Mouse (Mus musculus): ENCODE results near the gene F2rl2. TPM values are rescaled to one million over a fixed set of nuclear protein-coding genes. Genes with fewer than 3 reads are reported as not detected.

The F2rl2 gene
- total RNA-seq, 1 experiment, result 0.27 TPM

DNA sequence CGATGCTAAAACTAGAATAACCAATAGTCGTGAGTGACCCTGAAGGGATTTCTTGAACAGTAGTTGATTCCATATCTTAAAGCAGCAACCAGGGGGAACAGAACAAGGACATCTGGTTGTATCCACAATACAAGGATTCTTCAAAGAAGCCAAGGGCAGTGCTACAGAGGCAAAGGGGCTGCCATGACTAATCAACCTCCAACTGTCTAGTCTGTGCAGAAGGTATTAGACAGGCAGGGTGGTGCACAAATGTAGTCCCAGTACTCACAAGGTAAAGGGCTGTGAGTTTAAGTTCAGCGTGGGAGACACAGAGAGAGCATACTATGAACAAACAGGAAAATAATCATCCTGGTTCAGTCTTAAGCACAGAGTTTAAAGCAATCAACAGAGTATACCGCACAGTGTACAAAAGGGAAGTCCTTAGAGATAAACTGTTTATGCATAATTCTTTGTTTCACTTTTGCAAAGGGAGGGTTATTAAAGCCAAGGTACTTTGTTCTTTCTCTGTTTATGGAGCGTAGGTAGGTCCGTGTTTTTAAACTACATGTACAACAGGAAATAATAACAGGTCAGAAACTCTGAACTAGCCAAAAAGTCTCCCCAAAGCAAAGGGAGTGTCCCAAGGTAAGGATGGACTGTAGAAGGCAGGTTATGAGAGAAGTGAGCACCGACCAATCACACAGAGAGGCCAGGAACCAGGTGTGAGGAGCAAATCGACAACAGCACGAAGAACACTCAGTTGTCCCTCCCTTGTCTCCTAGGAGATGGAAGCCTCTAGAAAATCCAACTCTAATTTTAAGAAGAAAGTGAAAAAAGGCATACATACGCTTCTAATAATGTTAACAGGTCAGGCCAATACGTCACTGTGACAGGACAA, 45.4 kb downstream of the F2rl2 start:
- DNase-seq (ENCODE audit: low read depth, low spot score), result no peak

DNA sequence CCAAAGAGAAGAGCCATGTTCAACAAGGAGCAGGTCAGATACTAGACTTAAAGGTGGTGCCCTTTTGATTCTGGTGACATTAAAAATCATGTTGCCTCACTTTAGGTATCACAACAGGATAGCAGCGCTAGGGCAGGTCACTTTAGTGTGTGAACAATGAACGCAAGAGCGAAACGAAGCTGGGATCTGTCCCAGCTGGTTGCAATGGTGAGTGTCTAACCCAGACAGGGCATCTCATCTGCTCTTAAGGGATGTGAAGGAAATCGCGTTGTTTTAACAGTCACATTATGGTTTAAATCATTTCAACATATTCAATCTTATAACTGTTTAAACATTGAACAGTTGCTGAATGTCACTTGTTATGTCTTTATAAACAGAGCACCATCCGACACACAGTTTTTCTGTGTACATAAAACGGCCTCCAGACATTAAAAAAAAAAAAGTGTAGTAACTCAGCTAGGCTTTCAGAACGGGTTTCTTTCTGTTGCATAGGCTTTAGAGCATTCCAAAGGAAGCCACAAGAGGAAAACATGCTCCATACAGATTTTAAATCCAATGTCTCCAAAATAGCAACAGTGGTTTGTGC, 46.3 kb downstream of the F2rl2 start:
- Histone ChIP-seq H3K9me3 (ENCODE audit: control insufficient read depth, insufficient read depth, low read depth, low read length) (no peaks in the 10 kb centered on the region), H3K27ac (ENCODE audit: insufficient read depth, low read depth, low read length, poor library complexity, severe bottlenecking) (no peak overlapping the region)
- no peak for TF ChIP-seq HCFC1 (IDR thresholded peaks at IDR 0.05; ENCODE audit: borderline replicate concordance, insufficient read depth, low read length)
- TF ChIP-seq MAFK (IDR thresholded peaks at IDR 0.05; ENCODE audit: insufficient read depth, low read depth, low read length), result no peak
- no peak for TF ChIP-seq ZNF384 (IDR thresholded peaks at IDR 0.05; ENCODE audit: low read depth, low read length)

More for the DNA sequence above, 45.4 kb downstream of the F2rl2 start:
- TF ChIP-seq ZC3H11A (IDR thresholded peaks at IDR 0.05; ENCODE audit: borderline replicate concordance, low read depth, low read length), result no peak
- in situ Hi-C loops (cut with MboI; ENCODE audit: low sequenced_read_pairs in 2 of 2, unreplicated experiment in 2 of 2), result no loop called here
- Histone ChIP-seq H3K4me3 (ENCODE audit: insufficient read depth in 1 of 2, low read depth in 1 of 2, low read length in 2 of 2, poor library complexity in 1 of 2, severe bottlenecking in 1 of 2) (no peak overlapping the region), H3K4me1 (ENCODE audit: control insufficient read depth in 2 of 2, insufficient read depth in 2 of 2, low read length in 2 of 2, poor library complexity in 1 of 2) (no peaks in the 10 kb centered on the region), H3K9ac (ENCODE audit: insufficient read depth, low read depth, low read length, poor library complexity, severe bottlenecking) (no peak overlapping the region), H3K36me3 (ENCODE audit: control insufficient read depth, insufficient read depth, low read length, poor library complexity, severe bottlenecking) (no peaks in the 10 kb centered on the region), H3K27ac (ENCODE audit: insufficient read depth, low read depth, low read length, poor library complexity, severe bottlenecking) (no peak overlapping the region), H3K9me3 (ENCODE audit: control insufficient read depth, insufficient read depth, low read depth, low read length) (no peaks in the 10 kb centered on the region)

DNA sequence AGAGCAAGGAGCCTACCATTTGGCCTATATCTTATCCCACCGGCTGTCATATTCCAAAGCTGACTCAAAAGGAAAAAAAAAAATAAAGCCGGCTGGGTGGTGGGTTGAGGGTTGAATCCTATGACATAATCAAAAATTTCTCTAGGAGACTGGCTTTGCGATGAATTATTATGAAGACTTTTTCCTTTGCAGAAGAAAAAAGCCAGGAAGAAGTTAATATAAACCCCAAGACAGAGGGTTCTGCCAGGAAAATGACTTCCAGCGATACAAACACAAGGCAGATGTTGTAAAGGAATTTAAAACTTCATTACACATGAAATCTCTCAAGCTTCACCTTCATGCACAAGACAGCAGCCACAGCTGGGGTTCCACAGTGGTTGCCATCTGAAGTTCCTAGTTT, 48.8 kb downstream of the F2rl2 start:
- Histone ChIP-seq H3K27ac (ENCODE audit: insufficient read depth, low read depth, low read length, poor library complexity, severe bottlenecking) (no peak overlapping the region), H3K4me3 (ENCODE audit: insufficient read depth in 1 of 2, low read depth in 1 of 2, low read length in 2 of 2, poor library complexity in 1 of 2, severe bottlenecking in 1 of 2) (no peak overlapping the region), H3K9ac (ENCODE audit: insufficient read depth, low read depth, low read length, poor library complexity, severe bottlenecking) (no peak overlapping the region), H3K36me3 (ENCODE audit: control insufficient read depth, insufficient read depth, low read length, poor library complexity, severe bottlenecking) (no peaks in the 10 kb centered on the region), H3K4me1 (ENCODE audit: control insufficient read depth in 2 of 2, insufficient read depth in 2 of 2, low read length in 2 of 2, poor library complexity in 1 of 2) (no peaks in the 10 kb centered on the region), H3K9me3 (ENCODE audit: control insufficient read depth, insufficient read depth, low read depth, low read length) (no peaks in the 10 kb centered on the region)
- in situ Hi-C loops (cut with MboI; ENCODE audit: low sequenced_read_pairs in 2 of 2, unreplicated experiment in 2 of 2), result no loop called here
- no peak for DNase-seq (ENCODE audit: low read depth, low spot score)
- TF ChIP-seq ZC3H11A (IDR thresholded peaks at IDR 0.05; ENCODE audit: borderline replicate concordance, low read depth, low read length) (no peak), MAFK (IDR thresholded peaks at IDR 0.05; ENCODE audit: insufficient read depth, low read depth, low read length) (no peak), CHD2 (IDR thresholded peaks at IDR 0.05; ENCODE audit: low read depth, low read length) (no peak), ZNF384 (IDR thresholded peaks at IDR 0.05; ENCODE audit: low read depth, low read length) (no peak), HCFC1 (IDR thresholded peaks at IDR 0.05; ENCODE audit: borderline replicate concordance, insufficient read depth, low read length) (no peak)

More for the DNA sequence above, 46.3 kb downstream of the F2rl2 start:
- no peaks in the 10 kb centered on the region for H3K4me1 ChIP-seq (ENCODE audit: control insufficient read depth in 2 of 2, insufficient read depth in 2 of 2, low read length in 2 of 2, poor library complexity in 1 of 2)
- DNase-seq (ENCODE audit: low read depth, low spot score), result no peak
- in situ Hi-C loops (cut with MboI; ENCODE audit: low sequenced_read_pairs in 2 of 2, unreplicated experiment in 2 of 2), result no loop called here
- H3K4me3 ChIP-seq (ENCODE audit: insufficient read depth in 1 of 2, low read depth in 1 of 2, low read length in 2 of 2, poor library complexity in 1 of 2, severe bottlenecking in 1 of 2), result no peak overlapping the region
- H3K36me3 ChIP-seq (ENCODE audit: control insufficient read depth, insufficient read depth, low read length, poor library complexity, severe bottlenecking), result no peaks in the 10 kb centered on the region
- no peak overlapping the region for H3K9ac ChIP-seq (ENCODE audit: insufficient read depth, low read depth, low read length, poor library complexity, severe bottlenecking)

DNA sequence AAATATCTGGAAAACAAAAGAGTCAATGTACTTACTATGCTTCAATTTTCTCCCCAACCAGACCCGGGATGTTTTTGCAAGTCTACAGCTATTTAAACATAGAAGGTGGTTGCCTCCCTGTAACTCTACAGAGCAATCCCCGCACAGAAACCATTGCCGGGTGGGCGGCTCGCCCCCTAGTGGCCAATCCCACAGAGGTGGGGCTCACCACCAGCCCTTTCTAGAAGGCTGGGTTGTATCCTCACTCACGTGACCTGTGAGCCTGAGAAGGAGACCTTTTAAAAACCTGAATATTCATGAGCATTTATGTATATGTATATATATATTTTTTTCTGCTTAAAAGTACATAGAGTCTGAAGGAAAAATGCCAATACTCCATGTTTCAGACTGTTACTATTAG, 49.9 kb downstream of the F2rl2 start:
- DNase-seq (ENCODE audit: low read depth, low spot score), result peak; percentile 22
- in situ Hi-C loops (cut with MboI; ENCODE audit: low sequenced_read_pairs in 2 of 2, unreplicated experiment in 2 of 2), result no loop called here
- no peaks in the 10 kb centered on the region for H3K9me3 ChIP-seq (ENCODE audit: control insufficient read depth, insufficient read depth, low read depth, low read length)
- H3K4me1 ChIP-seq (ENCODE audit: control insufficient read depth in 2 of 2, insufficient read depth in 2 of 2, low read length in 2 of 2, poor library complexity in 1 of 2), result no peaks in the 10 kb centered on the region
- no peak overlapping the region for H3K9ac ChIP-seq (ENCODE audit: insufficient read depth, low read depth, low read length, poor library complexity, severe bottlenecking)
- TF ChIP-seq ZC3H11A (IDR thresholded peaks at IDR 0.05; ENCODE audit: borderline replicate concordance, low read depth, low read length), result no peak
- no peak for TF ChIP-seq HCFC1 (IDR thresholded peaks at IDR 0.05; ENCODE audit: borderline replicate concordance, insufficient read depth, low read length)
- TF ChIP-seq CHD2 (IDR thresholded peaks at IDR 0.05; ENCODE audit: low read depth, low read length), result no peak
- no peak for TF ChIP-seq ZNF384 (IDR thresholded peaks at IDR 0.05; ENCODE audit: low read depth, low read length)
- no peak for TF ChIP-seq MAFK (IDR thresholded peaks at IDR 0.05; ENCODE audit: insufficient read depth, low read depth, low read length)
- no peak overlapping the region for H3K27ac ChIP-seq (ENCODE audit: insufficient read depth, low read depth, low read length, poor library complexity, severe bottlenecking)
- H3K36me3 ChIP-seq (ENCODE audit: control insufficient read depth, insufficient read depth, low read length, poor library complexity, severe bottlenecking), result no peaks in the 10 kb centered on the region
- no peak overlapping the region for H3K4me3 ChIP-seq (ENCODE audit: insufficient read depth in 1 of 2, low read depth in 1 of 2, low read length in 2 of 2, poor library complexity in 1 of 2, severe bottlenecking in 1 of 2)
